Mouse (Mus musculus) ZHBTc4 (cell line): ENCODE measurements at regions not wholly inside any gene's neighbourhood (a gene's known extent, or its start where the extent isn't known, plus 50 kb on each side); places are given as distances from the start of the nearest gene placed in this dataset.

ENCODE experiments used
- DNase-seq: peaks from one replicate; pipeline ENCODE4 v3.0.0-alpha.2; 2011; ENCODE audit warnings: low read depth, low spot score

DNA sequence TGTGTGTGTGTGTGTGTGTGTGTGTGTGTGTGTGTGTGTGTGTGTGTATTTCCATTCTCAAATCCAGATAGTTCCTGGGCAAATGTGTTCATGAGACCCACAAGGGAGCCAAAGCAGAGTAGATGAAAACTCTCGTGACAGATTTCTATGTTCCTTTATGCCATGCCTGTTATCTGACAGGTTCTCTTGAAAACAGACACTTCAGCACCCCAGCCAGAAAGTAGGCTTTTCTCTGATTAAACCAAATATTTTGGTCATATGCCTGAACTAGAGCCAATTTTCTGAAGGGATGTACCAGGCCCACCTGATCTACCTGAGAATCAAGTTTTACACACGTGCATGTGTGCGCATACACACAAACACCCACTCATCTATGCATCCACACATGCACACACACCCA is 95.5 kb downstream of the Psat1 start:
- DNase-seq, result no peak

DNA sequence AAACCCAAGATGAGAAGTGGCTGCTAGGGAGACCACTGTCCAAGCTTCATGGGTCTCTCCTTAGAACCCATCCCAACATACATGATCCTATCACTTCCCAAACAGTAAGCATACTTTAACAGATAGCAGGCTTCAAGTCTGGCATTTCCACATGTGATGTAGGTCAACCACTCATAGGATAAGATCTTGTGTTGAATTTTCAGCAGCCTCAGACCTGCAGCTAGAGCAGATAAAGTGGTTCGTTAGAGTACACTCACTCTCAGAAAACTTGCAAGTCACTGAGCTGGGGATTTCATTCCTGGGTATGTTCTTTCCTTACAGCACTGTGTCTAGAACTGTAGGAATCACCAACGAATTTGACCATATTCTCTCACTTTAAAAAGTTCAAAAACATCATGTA is 96.4 kb downstream of the Psat1 start:
- no peak for DNase-seq

DNA sequence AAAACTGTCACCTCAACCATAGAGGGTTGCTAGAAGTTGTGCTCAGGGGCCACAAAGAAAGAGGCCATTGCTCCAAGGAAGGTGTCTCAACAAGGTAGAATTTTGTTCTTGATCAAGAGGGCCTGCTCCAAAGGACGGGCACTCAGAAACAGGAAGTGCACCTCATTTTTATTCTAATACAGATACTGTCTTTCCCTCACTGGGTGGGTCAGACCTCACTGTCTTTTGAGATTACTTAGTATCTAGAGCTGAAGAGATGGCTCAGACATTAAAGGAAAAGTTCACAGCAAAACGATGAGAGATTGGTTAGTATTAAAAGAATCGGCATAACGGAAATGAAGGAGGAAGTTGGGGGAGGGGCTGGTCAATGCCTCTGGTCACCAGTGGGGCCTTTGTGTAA is 97.9 kb downstream of the Psat1 start:
- DNase-seq, result no peak

DNA sequence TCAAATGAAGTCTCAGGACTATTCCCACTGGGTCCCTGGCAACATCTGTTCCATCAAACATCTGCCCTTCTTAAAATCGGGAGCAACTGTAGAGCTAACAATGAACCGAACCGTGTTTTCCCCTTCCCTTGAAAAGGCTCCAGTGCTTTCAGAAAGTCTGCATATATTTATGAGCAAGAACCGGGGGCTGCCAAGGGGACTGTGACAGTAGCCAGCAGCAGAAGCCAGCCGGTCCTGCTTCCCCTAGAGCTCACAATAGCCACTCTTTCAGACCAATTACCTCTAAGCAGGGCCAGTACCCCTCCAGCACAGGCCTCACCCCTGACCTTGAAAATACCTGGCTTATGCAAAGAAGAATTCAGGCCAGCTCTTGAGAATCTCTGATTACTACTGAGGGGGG is 108.8 kb downstream of the Psat1 start:
- DNase-seq, result no peak

DNA sequence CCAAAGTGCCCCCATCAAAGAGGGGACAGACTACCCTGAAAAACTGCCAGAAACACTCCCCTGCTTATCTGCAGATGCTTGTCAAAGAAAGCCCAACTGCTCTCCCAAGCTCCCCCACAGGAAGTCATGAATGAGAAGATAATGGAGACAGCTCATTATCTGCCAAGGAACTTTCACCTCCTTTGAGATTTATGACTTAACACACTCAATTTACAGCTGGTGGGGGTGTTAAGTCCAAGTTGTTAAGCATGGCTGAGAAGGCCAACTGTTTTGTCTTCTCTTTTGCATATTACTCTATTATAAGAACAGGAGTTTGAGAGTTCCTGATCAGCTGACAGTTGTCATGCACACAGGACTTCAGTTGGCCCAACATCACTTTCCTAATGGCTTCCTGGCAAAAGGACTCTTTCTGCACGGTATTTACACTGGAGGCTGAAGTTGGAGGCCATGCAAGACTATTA is 109.4 kb downstream of the Psat1 start:
- no peak for DNase-seq

DNA sequence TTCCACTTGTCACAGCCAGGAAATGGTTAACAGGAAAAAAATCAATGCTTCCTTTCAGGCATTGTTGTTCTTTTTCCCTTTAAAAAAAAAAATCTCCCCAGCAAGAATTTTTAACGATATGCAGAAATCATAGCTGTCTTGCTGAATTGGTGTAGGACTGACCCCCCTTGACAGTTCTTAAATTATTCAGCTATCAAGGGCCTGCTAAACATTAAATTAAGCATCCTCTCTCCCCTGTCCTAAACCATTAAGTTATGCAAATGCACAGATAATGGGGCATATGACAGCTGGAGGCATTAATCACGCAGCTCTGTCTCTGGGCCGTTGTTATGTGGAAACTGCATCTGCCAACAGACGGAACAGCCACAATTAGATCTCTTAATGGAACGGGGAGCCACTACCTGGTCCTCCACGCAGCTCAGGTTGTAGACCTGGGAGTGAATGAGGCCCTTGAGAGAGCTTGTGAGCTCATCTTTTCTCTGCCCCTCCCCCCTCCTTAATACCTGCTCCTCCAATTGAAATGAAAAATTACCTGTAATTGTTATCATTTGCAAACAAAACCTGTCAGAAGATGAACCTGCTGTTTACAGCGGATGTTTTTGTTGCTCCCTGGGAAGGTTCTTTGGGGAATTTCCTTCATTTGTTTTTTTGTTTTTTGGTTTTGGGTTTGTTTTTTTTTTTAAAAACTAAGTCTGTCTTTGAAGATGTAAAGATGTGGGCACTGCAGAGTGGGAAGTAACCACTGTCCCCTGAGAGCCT is 110.0 kb downstream of the Psat1 start:
- DNase-seq, result no peak

DNA sequence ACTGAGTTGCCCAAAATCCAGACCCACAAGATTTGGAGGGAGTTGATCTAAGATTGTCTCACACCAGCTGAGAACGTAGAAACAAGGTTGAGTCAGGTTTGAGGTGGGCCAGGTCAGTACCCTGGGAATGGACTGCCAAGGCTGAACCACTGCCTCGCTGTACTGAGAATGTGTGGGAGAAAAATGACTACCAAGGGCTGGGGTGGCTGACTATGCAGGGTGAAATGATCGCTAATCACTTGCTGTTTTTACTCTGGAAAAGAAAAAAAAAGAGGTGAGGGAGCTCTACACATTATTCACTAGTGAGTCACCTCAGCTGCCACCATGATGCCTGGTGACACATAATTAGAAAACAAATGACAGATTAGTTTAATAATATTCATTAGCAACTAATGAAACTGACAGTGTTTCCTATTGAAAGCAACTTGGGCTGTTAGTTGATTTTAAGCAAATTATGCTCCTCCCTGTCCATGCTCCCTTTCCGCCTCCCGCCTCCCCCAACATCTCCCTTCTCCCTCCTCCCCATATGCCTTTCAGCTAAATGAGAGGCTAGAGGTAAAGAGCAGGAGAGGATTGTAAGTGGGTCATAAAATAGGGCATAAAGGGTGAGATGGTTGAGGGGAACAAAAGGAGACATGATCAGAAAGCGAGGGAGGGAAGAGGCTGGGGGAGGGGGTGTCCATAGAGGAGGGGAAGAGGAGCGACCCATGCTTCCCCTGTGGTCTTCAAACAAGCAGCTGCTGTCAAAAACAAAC is 110.8 kb downstream of the Psat1 start:
- DNase-seq, result no peak

DNA sequence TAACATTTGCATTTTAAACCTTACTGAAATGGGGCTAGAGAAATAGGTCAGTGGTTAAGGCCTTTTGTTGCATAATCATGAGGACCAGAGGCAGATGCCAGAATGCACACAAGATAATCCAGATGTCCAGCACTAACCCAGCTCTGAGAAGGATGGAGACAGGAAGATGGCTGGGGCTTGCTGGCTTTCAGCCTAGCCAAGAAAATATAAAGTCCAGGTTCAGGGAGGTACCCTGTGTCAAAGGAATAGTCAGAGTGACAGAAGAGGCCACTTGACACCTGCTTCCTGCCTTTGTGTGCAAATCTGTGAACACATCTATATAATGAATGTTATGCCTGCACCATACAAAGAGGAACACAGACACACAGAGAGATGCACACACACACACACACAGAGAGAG is 116.8 kb downstream of the Psat1 start:
- DNase-seq, result no peak

DNA sequence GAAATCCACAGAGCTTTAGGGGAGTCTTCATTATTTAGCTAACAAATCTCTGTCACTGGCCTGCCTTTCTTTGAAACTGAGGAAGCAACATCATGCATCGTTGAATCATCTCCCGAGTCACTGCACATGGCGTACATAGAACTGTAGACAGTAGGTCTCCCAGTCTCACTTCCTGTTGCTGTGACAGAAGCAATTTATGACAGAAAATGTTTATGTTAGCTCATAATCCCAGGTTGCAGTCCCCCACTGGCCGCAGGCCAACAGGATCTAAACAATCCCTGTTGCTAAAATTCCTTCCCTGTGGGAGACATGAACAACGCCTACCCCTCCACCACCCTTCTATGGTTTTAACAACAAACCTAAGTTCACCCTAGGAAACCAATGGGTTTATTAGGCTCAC is 118.0 kb downstream of the Psat1 start:
- no peak for DNase-seq

DNA sequence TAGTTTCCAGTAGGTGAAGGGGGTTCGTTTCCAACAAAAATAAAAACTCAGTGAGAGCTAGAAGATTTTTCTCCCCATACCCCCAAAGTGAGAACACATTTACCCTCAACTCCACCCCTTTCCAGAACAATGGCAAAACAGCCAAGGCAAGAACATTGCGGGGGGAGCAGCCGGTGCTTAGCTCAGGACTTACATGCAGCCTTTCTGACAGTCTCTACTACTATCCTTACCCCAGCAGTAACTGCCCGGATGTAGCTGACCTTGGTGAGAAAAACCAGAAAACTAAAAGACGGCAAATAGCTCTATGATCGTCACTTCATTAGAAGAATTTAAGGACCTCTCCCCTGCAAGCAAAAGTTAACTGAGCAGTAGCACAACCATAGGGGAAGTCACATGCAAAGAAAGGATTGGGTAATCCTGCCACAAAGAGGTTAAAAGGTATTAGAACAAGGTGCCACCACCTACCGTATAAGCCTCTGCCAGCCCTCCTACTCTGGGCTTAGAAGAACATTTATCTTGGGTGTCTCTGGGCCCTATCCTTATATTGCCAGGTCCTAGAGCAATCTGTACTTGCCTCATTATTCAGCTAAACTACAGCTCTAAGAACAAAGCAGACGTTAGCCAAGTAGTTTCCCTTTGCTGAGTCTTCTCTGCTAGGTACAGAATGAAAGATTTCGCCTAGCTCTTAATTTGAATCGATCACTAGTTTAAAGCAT is 119.0 kb downstream of the Psat1 start:
- DNase-seq, result no peak

DNA sequence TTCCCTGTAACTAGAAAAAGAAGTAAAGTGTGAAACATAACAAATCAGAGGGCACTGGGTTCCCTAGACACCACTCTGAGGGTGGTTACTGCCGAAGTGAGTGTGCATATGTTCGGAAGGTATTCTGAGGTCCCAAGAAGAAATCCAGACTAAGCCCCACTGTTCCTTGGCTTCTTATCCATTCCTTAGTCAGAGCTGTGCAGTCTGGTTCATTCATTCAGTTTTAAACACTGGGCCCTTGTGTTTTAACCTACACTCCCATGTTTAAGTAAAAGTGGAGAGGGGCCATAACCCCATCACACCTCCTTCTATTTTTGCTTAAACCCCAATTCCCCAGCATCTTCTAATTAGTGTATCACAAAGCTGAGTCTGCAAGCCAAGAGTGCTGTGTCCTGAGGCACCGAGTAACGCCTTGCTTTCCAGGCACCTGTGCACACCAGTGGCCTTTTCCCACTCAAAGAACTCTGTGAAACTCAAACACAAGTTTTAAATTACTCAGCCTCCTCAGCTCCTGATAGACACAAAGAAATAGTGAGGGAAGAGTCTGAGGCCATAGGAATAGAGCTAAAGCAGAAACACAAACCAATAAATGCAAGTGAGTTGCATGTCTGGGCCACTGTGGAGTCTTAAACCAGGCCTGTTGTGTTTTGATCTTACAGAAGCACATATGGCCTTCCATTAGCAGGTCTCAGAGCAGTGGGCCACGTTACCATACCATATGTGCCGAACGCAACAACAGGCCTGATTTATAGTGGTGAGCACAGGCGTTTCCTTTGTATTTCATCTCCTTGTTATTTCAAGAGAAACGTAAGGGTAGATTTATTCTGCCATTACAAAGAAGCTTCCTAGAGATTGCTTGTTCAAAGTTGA is 119.8 kb downstream of the Psat1 start:
- no peak for DNase-seq

DNA sequence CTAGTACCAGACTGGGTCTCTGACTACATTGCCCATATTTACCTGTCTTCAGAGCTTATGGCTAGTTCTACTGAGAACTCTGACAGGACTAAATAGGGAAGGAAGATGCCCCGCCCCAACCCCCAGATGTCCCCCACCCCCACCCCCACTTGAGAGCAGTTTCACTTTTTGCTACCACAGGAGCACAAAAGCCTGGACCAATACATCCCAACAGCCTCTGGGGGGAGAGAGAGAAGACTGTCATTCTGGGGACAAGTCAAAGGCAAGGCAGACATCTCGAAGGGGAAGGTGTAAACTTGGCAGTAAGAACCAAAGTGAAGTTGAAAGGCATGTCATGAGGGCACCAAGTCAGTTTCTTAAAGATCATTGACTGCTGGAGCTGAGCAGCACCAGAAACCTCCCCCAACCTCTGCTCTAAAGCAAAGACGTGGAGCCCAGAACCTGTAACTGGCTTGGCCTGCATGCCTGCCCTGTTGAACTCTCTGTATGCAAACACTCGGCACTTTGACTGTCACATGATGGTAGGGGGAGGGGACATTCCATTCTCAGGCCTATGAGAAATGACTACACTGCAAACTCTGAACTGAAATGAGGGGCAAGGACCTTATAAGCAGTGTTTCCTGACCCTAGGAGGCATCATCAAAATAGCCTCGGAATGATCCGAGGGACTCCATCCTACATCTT is 123.3 kb downstream of the Psat1 start:
- peak; percentile 14 for DNase-seq

DNA sequence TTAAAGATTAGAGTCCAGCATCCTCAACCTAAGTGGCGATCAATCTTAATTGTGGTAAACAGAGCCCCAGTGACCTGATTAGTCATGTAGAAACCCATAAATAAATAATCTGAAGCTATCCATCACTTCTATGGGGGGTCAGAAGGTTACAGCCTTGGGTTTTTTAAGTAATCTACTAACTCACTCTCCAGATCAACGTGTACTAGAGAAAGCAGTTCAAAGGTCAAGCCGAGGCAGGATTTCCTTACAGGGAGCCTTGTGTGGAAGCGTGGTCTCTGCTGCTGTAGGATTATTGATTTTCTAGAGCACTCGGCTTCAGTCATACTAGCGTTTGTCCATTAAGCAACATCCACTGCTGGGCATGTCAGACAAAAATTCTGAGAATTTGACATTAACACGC is 127.1 kb downstream of the Psat1 start:
- no peak for DNase-seq

DNA sequence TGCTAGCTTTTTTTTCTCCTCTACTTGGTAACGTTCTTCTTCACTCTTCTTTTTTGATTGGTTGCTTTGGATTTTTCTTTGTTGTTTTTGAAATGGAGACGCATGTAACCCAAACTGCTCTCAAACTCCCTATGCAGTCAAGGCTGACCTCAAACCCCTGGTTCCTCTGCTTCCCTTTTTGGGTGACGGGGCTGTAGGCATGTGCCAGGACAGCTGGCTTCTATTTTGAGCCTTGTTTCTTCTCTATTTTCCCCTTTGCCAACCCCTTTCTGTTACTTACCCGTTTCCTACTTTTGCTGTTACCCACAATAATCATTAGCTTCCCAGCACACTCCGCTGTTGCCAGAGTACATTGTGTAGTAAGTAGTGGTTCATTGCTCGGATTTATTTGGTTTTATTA is 132.0 kb downstream of the Psat1 start:
- DNase-seq, result no peak

DNA sequence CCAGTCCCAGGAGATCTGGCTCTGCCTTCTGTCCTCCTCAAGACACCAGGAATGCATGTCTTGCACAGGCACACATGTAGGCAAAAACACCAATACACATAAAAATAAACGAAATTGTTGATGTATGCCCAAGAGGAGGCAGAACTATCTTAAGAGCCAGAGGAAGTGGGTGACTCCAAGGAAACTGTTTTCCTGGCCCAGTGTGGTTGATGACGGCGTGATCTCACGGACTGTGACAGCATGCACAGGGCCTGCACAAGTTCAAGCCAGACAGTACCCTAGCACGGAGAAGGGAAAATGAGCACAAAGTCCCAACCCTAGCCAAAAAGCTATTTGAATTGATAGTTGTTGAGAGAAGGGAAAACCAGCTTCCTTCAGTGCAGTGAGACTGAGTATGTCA is 138.1 kb downstream of the Psat1 start:
- DNase-seq, result no peak

DNA sequence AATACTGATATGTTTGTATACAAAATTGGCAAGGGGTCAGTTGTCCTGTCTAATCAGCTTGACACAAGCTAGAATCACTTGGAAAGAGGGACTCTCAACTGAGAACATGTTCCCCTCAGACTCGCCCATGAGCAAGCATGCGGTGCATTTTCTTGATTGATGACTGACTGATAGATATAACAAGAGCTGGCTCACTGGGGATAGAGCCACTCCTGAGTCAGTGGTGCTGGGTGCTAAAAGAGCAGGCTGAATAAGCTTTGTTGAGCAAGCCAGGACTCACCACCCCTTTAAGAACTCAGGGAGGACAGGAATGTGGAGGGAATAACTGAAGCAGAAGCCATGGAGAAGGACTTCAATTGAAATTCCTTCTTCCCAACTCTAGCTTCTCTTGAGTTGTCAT is 139.5 kb downstream of the Psat1 start:
- DNase-seq, result no peak

DNA sequence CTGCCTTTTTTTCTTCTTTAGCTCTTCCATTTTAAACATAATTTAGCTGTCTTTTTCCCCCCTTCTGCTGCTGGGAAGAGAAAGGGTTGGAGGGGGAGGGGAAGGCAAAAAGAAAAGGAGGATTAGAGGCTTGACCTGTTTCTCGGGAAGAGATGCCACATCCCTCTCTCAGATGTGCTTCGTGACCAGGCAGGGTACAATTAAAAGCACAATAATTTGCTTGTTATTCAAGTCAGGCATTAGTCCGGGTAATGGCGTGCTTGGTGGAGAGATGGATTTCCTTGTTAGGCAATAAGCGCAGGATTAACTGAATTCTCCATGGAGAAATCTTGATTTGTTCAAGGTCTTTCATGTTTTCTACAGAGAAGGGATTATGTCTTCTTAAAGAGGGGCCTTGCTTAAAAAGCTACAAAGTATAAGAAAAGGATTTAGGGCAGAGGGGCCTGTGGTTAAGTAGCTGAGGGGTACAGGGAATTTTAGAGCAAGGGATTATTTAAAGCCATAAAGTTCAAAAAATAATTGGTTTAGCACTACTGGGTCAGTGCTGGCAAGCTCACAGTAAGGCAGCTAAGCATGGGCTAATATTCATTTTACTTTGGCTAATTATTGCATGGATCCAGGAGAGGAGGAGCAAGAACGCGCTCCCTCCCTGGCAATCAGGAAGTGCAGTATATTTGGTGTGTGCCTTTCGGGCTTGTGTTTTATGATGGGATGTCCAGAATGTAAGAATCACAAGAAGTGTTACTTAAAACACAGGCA is 143.8 kb downstream of the Psat1 start:
- DNase-seq, result no peak

DNA sequence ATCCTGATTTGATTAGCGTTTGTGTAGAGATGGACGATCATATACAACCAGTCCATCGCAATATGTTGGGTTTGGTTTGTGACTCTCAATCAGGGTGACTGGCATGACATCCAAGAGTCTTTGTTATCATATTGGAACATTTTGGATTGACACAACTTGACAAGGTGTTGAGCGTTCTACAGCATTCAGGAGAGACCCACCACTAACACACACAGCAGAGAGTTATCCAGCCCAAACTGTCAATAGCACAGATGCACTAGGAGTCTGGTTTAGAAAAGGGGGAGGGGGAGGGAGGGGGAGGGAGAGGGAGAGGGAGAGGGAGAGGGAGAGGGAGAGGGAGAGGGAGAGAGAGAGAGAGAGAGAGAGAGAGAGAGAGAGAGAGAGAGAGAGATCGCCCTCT is 144.5 kb downstream of the Psat1 start:
- DNase-seq, result no peak

DNA sequence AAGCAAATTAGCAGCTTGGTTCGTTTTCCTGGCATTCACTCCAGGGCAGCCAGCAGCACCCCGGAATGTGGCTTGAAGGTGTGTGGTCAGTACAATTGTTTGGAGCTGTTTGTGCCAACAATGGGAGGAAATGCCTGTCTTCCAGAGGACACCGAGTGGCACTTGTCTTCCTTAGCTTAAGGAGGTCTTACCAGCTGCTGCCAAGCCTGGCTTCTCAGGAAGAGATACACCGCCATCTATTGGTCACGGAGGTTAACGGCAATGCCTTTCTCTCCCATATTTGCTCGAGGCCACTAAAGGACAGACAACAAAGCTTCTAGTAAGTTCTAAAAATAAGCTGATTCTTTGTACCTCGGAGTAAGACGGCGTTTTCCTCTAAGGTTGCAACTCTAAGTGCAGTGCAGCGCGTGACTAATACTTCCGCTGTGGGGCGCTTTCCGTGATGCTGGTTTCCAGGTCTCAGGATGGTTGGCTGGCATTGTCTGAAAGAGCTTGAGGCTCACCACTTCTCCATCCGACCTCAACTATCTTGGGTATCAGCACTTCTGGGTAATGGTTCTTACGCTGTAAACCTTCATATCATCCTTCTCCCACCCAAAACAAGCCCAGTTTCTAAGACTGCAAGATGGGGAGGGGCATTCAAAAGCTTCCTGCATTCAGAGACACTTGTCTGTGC is 145.2 kb downstream of the Psat1 start:
- DNase-seq, result peak; percentile 83
